Mouse (Mus musculus) heart, embryonic 10.5 days (tissue): ENCODE measurements around the gene Hsf4. TPM values are rescaled to one million over a fixed set of nuclear protein-coding genes. Genes with fewer than 3 reads are reported as not detected.
"Not testable (repeated sequence)": the region's sequence is repeated elsewhere in the genome, so short reads cannot be mapped to it uniquely, and the experiment has no call there.

Source experiments
- DNase-seq: peaks from one replicate; pipeline ENCODE4 v3.0.0-alpha.2; 2017; ENCODE audit warnings: low spot score
- H3K27ac ChIP-seq: fragments of 300-500 bp; sonication (generic); 2 replicates; pipeline ENCODE4 v1.5.1; 2016; ENCODE audit warnings: mild to moderate bottlenecking
- H3K27me3 ChIP-seq: fragments of 300-500 bp; sonication (generic); 2 replicates; pipeline ENCODE4 v1.6.1; 2016; ENCODE audit warnings: mild to moderate bottlenecking; ENCODE audit not compliant: poor library complexity, insufficient read depth, severe bottlenecking
- H3K36me3 ChIP-seq: fragments of 300-500 bp; sonication (generic); 2 replicates; pipeline ENCODE4 v1.6.1; 2016; ENCODE audit warnings: mild to moderate bottlenecking, moderate library complexity
- H3K4me1 ChIP-seq: fragments of 300-500 bp; sonication (generic); 2 replicates; pipeline ENCODE4 v1.6.1; 2016; ENCODE audit warnings: mild to moderate bottlenecking
- H3K4me3 ChIP-seq: fragments of 300-500 bp; sonication (generic); 2 replicates; pipeline ENCODE4 v1.5.1; 2016; ENCODE audit warnings: mild to moderate bottlenecking, moderate library complexity
- H3K9me3 ChIP-seq: fragments of 300-500 bp; sonication (generic); 2 replicates; pipeline ENCODE4 v1.6.1; 2016; ENCODE audit warnings: mild to moderate bottlenecking, moderate library complexity
- WGBS: fragments of 180-500 bp; shearing (Covaris S2); methylation state at CpG from one replicate; pipeline ENCODE4 v1.1.7; 2016; 5-methylcytosine and 5-hydroxymethylcytosine counted together
- polyA plus RNA-seq: library from polyadenylated mRNA; unstranded; fragments of >200 nt; fragmentation: Nextera tagmentation; extraction: Ambion mirVana; gene quantifications from 2 replicates; pipeline ENCODE4 v1.2.1, GENCODE M21; 2016

Hsf4 gene
- polyA plus RNA-seq = 0.16 TPM in 1 of 2 replicates, not detected in the other

- Histone ChIP-seq H3K9me3 (no peaks in the 10 kb centered on the region; the same call in 1 of the 2 replicates), H3K4me1 (peaks cover 47% of the 10 kb centered on the region), H3K27me3 (peaks cover 99% of the 10 kb centered on the region), H3K36me3 (no peaks in the 10 kb centered on the region), H3K27ac (peak within 1 kb of the TSS; percentile 71), H3K4me3 (peak within 1 kb of the TSS; percentile 63)
- WGBS = under 1% methylated on average over 42 of the region's 42 CpGs
- DNase-seq = no peak
These were observed at the start of gene Hsf4 for GRCm38 (mm10) chr8:105269461-105269947. TSS of gene Hsf4 (plus strand) at chr8:105269801.

GRCm38 (mm10) chr8:105223850-105224249, 45.8 kb upstream of the Hsf4 start:
- Histone ChIP-seq H3K4me3 (peak overlapping the region; percentile 91; the same call in 1 of the 2 replicates), H3K4me1 (peaks cover 16% of the 10 kb centered on the region), H3K9me3 (no peaks in the 10 kb centered on the region), H3K36me3 (no peaks in the 10 kb centered on the region), H3K27me3 (no peaks in the 10 kb centered on the region), H3K27ac (peak overlapping the region; percentile 91; the same call in 1 of the 2 replicates)
- 76% methylated on average over 7 of the region's 7 CpGs for WGBS
- no peak for DNase-seq

GRCm38 (mm10) chr8:105224413-105225271, 45.0 kb upstream of the Hsf4 start, which contains the start of gene D230025D16Rik:
TSS of gene D230025D16Rik (plus strand) at chr8:105225145.
- DNase-seq = peak; percentile 98
- H3K4me1 ChIP-seq = peaks cover 16% of the 10 kb centered on the region
- H3K27ac ChIP-seq = peak within 1 kb of the TSS; percentile 91
- no peaks in the 10 kb centered on the region for H3K36me3 ChIP-seq
- H3K27me3 ChIP-seq = no peaks in the 10 kb centered on the region
- H3K9me3 ChIP-seq = no peaks in the 10 kb centered on the region
- 4% methylated on average over 34 of the region's 34 CpGs for WGBS
- peak within 1 kb of the TSS; percentile 91 for H3K4me3 ChIP-seq

GRCm38 (mm10) chr8:105225272-105225593, 44.4 kb upstream of the Hsf4 start:
- Histone ChIP-seq H3K27ac (peak overlapping the region; percentile 91), H3K36me3 (no peaks in the 10 kb centered on the region), H3K27me3 (no peaks in the 10 kb centered on the region), H3K4me3 (peak overlapping the region; percentile 91), H3K9me3 (no peaks in the 10 kb centered on the region), H3K4me1 (peaks cover 16% of the 10 kb centered on the region)
- no peak for DNase-seq
- WGBS = 0% methylated on average over 27 of the region's 27 CpGs

- WGBS = 25% methylated on average over 6 of the region's 6 CpGs
- no peak overlapping the region for H3K27ac ChIP-seq
- no peaks in the 10 kb centered on the region for H3K36me3 ChIP-seq
- no peaks in the 10 kb centered on the region for H3K9me3 ChIP-seq
- H3K27me3 ChIP-seq = no peaks in the 10 kb centered on the region
- no peak for DNase-seq
- peak overlapping the region; percentile 91 for H3K4me3 ChIP-seq
- peaks cover 18% of the 10 kb centered on the region for H3K4me1 ChIP-seq
These were observed 43.7 kb upstream of the Hsf4 start for GRCm38 (mm10) chr8:105225917-105226316.

- Histone ChIP-seq H3K27me3 (no peaks in the 10 kb centered on the region), H3K4me3 (no peak overlapping the region), H3K9me3 (no peaks in the 10 kb centered on the region), H3K36me3 (peaks cover 17% of the 10 kb centered on the region; the same call in 1 of the 2 replicates), H3K27ac (0 out of 2 replicates have a peak overlapping the region, but pooled peaks have one; percentile 29), H3K4me1 (0 out of 2 replicates have a peak, but pooled peaks cover 5% of the 10 kb centered on the region)
- 80% methylated on average over 12 of the region's 12 CpGs for WGBS
- DNase-seq = no peak
These were observed 37.9 kb upstream of the Hsf4 start for GRCm38 (mm10) chr8:105231503-105232320.

GRCm38 (mm10) chr8:105232321-105232693, 37.3 kb upstream of the Hsf4 start:
- 85% methylated on average over 4 of the region's 4 CpGs for WGBS
- not testable (repeated sequence) for H3K27ac ChIP-seq, H3K4me3 ChIP-seq, H3K27me3 ChIP-seq, H3K9me3 ChIP-seq, H3K4me1 ChIP-seq, DNase-seq
- H3K36me3 ChIP-seq = peaks cover 18% of the 10 kb centered on the region; the same call in 1 of the 2 replicates

GRCm38 (mm10) chr8:105233126-105233935, 36.3 kb upstream of the Hsf4 start:
- H3K36me3 ChIP-seq = peaks cover 18% of the 10 kb centered on the region; the same call in 1 of the 2 replicates
- WGBS = 77% methylated on average over 1 of the region's 1 CpGs

GRCm38 (mm10) chr8:105235206-105235605, 34.4 kb upstream of the Hsf4 start:
- Histone ChIP-seq H3K4me1 (0 out of 2 replicates have a peak, but pooled peaks cover 5% of the 10 kb centered on the region), H3K36me3 (peaks cover 32% of the 10 kb centered on the region), H3K4me3 (no peak overlapping the region), H3K27me3 (no peaks in the 10 kb centered on the region), H3K9me3 (no peaks in the 10 kb centered on the region), H3K27ac (no peak overlapping the region)
- WGBS = 78% methylated on average over 1 of the region's 1 CpGs
- no peak for DNase-seq

More at GRCm38 (mm10) chr8:105233126-105233935, 36.3 kb upstream of the Hsf4 start:
- Histone ChIP-seq H3K27ac (no peak overlapping the region), H3K27me3 (no peaks in the 10 kb centered on the region), H3K4me1 (0 out of 2 replicates have a peak, but pooled peaks cover 5% of the 10 kb centered on the region), H3K4me3 (no peak overlapping the region), H3K9me3 (no peaks in the 10 kb centered on the region)
- no peak for DNase-seq

- Histone ChIP-seq H3K36me3 (peaks cover 49% of the 10 kb centered on the region), H3K4me3 (no peak overlapping the region), H3K4me1 (no peaks in the 10 kb centered on the region), H3K27me3 (no peaks in the 10 kb centered on the region), H3K9me3 (no peaks in the 10 kb centered on the region), H3K27ac (no peak overlapping the region)
- DNase-seq = no peak
- 91% methylated on average over 14 of the region's 14 CpGs for WGBS
These were observed 32.0 kb upstream of the Hsf4 start for GRCm38 (mm10) chr8:105237442-105238142.

GRCm38 (mm10) chr8:105241016-105241415, 28.6 kb upstream of the Hsf4 start:
- no peak overlapping the region for H3K4me3 ChIP-seq
- 90% methylated on average over 7 of the region's 7 CpGs for WGBS
- no peaks in the 10 kb centered on the region for H3K27me3 ChIP-seq
- H3K36me3 ChIP-seq = peaks cover 49% of the 10 kb centered on the region
- DNase-seq = no peak
- no peaks in the 10 kb centered on the region for H3K9me3 ChIP-seq
- H3K27ac ChIP-seq = no peak overlapping the region; the same call in 1 of the 2 replicates
- no peaks in the 10 kb centered on the region for H3K4me1 ChIP-seq
